Mouse (Mus musculus) lung, adult 2 months (tissue): Measurements from ENCODE around the gene Cacna2d1. TPM values are rescaled to one million over a fixed set of nuclear protein-coding genes. Genes with fewer than 3 reads are reported as not detected.

ENCODE experiments used
- DNase-seq: peaks from one replicate; pipeline ENCODE4 v3.0.0; 2022
- H3K4me1 ChIP-seq: fragments of 200-500 bp; 2 replicates; pipeline ENCODE4 v1.6.1; 2011; ENCODE audit warnings: low read length; ENCODE audit not compliant: control insufficient read depth, insufficient read depth
- H3K4me3 ChIP-seq: fragments of 200-500 bp; replicated peaks from 2 replicates; pipeline ENCODE3; 2011; ENCODE audit warnings: low read depth, mild to moderate bottlenecking, control low read depth, low read length; ENCODE audit errors: extremely low read depth
- CTCF ChIP-seq: fragments of 200-500 bp; IDR thresholded peaks from 2 replicates; pipeline ENCODE4 v1.5.1; 2011; ENCODE audit warnings: mild to moderate bottlenecking, low read length, control low read depth; ENCODE audit not compliant: insufficient read depth
- POLR2A ChIP-seq: fragments of 200-500 bp; IDR thresholded peaks from 2 replicates; pipeline ENCODE4 v1.6.1; 2011; ENCODE audit warnings: low read depth, mild to moderate bottlenecking, control low read depth, low read length, borderline replicate concordance; ENCODE audit errors: extremely low read depth
- WGBS: fragments of 180-500 bp; shearing (Covaris S2); methylation state at CpG from one replicate; pipeline ENCODE4 v1.1.7; 2018; 5-methylcytosine and 5-hydroxymethylcytosine counted together
- polyA plus RNA-seq: library from polyadenylated mRNA; depleted of rRNA; stranded (reverse); fragments of >200 nt; gene quantifications from 2 replicates; pipeline ENCODE4 v1.2.3, GENCODE M21; 2012

The Cacna2d1 gene
- polyA plus RNA-seq, 1 experiment, result 5.5 TPM

- Histone ChIP-seq H3K4me1 (no peaks in the 10 kb centered on the region), H3K4me3 (no peak overlapping the region)
- TF ChIP-seq CTCF (no peak), POLR2A (no peak)
- 79% methylated on average over 4 of the region's 4 CpGs for WGBS
- DNase-seq, result no peak
These were observed 383.3 kb downstream of the Cacna2d1 start for GRCm38 (mm10) chr5:16317680-16318242.

- DNase-seq, result no peak
- 83% methylated on average over 3 of the region's 3 CpGs for WGBS
These were observed 392.1 kb downstream of the Cacna2d1 start for GRCm38 (mm10) chr5:16326610-16327009.

GRCm38 (mm10) chr5:16345393-16345792, 410.9 kb downstream of the Cacna2d1 start:
- H3K4me3 ChIP-seq, result no peak overlapping the region
- no peaks in the 10 kb centered on the region for H3K4me1 ChIP-seq
- no peak for DNase-seq
- TF ChIP-seq POLR2A (no peak), CTCF (no peak)

More at GRCm38 (mm10) chr5:16326610-16327009, 392.1 kb downstream of the Cacna2d1 start:
- no peak for TF ChIP-seq CTCF
- no peak overlapping the region for H3K4me3 ChIP-seq
- no peaks in the 10 kb centered on the region for H3K4me1 ChIP-seq

GRCm38 (mm10) chr5:16355816-16356215, 421.3 kb downstream of the Cacna2d1 start:
- 65% methylated on average over 3 of the region's 3 CpGs for WGBS
- Histone ChIP-seq H3K4me3 (no peak overlapping the region), H3K4me1 (no peaks in the 10 kb centered on the region)
- TF ChIP-seq CTCF (no peak), POLR2A (no peak)
- DNase-seq, result no peak

- H3K4me1 ChIP-seq, result no peaks in the 10 kb centered on the region
- DNase-seq, result no peak
- no peak overlapping the region for H3K4me3 ChIP-seq
- TF ChIP-seq CTCF (no peak), POLR2A (no peak)
- WGBS, result 85% methylated on average over 4 of the region's 4 CpGs
These were observed 423.2 kb downstream of the Cacna2d1 start for GRCm38 (mm10) chr5:16357709-16358108.

GRCm38 (mm10) chr5:16362076-16362475, 427.6 kb downstream of the Cacna2d1 start:
- TF ChIP-seq POLR2A (no peak), CTCF (no peak)
- DNase-seq, result no peak
- 81% methylated on average over 2 of the region's 2 CpGs for WGBS
- Histone ChIP-seq H3K4me3 (no peak overlapping the region), H3K4me1 (no peaks in the 10 kb centered on the region)

- H3K4me3 ChIP-seq, result no peak overlapping the region
- 76% methylated on average over 2 of the region's 2 CpGs for WGBS
- no peak for DNase-seq
- TF ChIP-seq CTCF, result no peak
- no peak for TF ChIP-seq POLR2A
- no peaks in the 10 kb centered on the region for H3K4me1 ChIP-seq
These were observed 428.7 kb downstream of the Cacna2d1 start for GRCm38 (mm10) chr5:16363171-16363570.

- TF ChIP-seq POLR2A (no peak), CTCF (no peak)
- no peaks in the 10 kb centered on the region for H3K4me1 ChIP-seq
- no peak for DNase-seq
- no peak overlapping the region for H3K4me3 ChIP-seq
- WGBS, result 93% methylated on average over 8 of the region's 8 CpGs
These were observed 436.2 kb downstream of the Cacna2d1 start for GRCm38 (mm10) chr5:16370706-16371105.

GRCm38 (mm10) chr5:16373966-16374365, 439.5 kb downstream of the Cacna2d1 start:
- no peak for TF ChIP-seq CTCF
- Histone ChIP-seq H3K4me3 (no peak overlapping the region), H3K4me1 (no peaks in the 10 kb centered on the region)
- 74% methylated on average over 4 of the region's 4 CpGs for WGBS
- DNase-seq, result no peak

- no peak overlapping the region for H3K4me3 ChIP-seq
- no peak for TF ChIP-seq POLR2A
- no peak for TF ChIP-seq CTCF
- no peaks in the 10 kb centered on the region for H3K4me1 ChIP-seq
- WGBS, result 84% methylated on average over 3 of the region's 3 CpGs
- DNase-seq, result no peak
These were observed 441.9 kb downstream of the Cacna2d1 start for GRCm38 (mm10) chr5:16376329-16376908.

- DNase-seq, result no peak
- Histone ChIP-seq H3K4me3 (no peak overlapping the region), H3K4me1 (peaks cover 2% of the 10 kb centered on the region; the same call in 1 of the 2 replicates)
- 52% methylated on average over 8 of the region's 8 CpGs for WGBS
- TF ChIP-seq CTCF (no peak), POLR2A (no peak)
These were observed 475.5 kb downstream of the Cacna2d1 start for GRCm38 (mm10) chr5:16410011-16410410.

- peaks cover 2% of the 10 kb centered on the region; the same call in 1 of the 2 replicates for H3K4me1 ChIP-seq
- H3K4me3 ChIP-seq, result no peak overlapping the region
- TF ChIP-seq POLR2A, result no peak
- TF ChIP-seq CTCF, result no peak
- no peak for DNase-seq
These were observed 480.2 kb downstream of the Cacna2d1 start for GRCm38 (mm10) chr5:16414693-16415092.
